Mouse (Mus musculus) lung, adult 2 months (tissue): Measurements from ENCODE around the gene Stpg4. TPM values are rescaled to one million over a fixed set of nuclear protein-coding genes. Genes with fewer than 3 reads are reported as not detected.

Experiments
- DNase-seq: peaks from one replicate; pipeline ENCODE4 v3.0.0; 2022
- H3K4me1 ChIP-seq: fragments of 200-500 bp; 2 replicates; pipeline ENCODE4 v1.6.1; 2011; ENCODE audit warnings: low read length; ENCODE audit not compliant: control insufficient read depth, insufficient read depth
- H3K4me3 ChIP-seq: fragments of 200-500 bp; replicated peaks from 2 replicates; pipeline ENCODE3; 2011; ENCODE audit warnings: low read depth, mild to moderate bottlenecking, control low read depth, low read length; ENCODE audit errors: extremely low read depth
- CTCF ChIP-seq: fragments of 200-500 bp; IDR thresholded peaks from 2 replicates; pipeline ENCODE4 v1.5.1; 2011; ENCODE audit warnings: mild to moderate bottlenecking, low read length, control low read depth; ENCODE audit not compliant: insufficient read depth
- POLR2A ChIP-seq: fragments of 200-500 bp; IDR thresholded peaks from 2 replicates; pipeline ENCODE4 v1.6.1; 2011; ENCODE audit warnings: low read depth, mild to moderate bottlenecking, control low read depth, low read length, borderline replicate concordance; ENCODE audit errors: extremely low read depth
- WGBS: fragments of 180-500 bp; shearing (Covaris S2); methylation state at CpG from one replicate; pipeline ENCODE4 v1.1.7; 2018; 5-methylcytosine and 5-hydroxymethylcytosine counted together
- polyA plus RNA-seq: library from polyadenylated mRNA; depleted of rRNA; stranded (reverse); fragments of >200 nt; gene quantifications from 2 replicates; pipeline ENCODE4 v1.2.3, GENCODE M21; 2012; rRNA removed

The Stpg4 gene
- not detected in 2 replicates for polyA plus RNA-seq

- WGBS = 64% methylated on average over 24 of the region's 24 CpGs
- H3K4me3 ChIP-seq = no peak within 1 kb of the TSS
- no peak for DNase-seq
- TF ChIP-seq POLR2A (no peak), CTCF (no peak)
- no peaks in the 10 kb centered on the region for H3K4me1 ChIP-seq
Observed at GRCm38 (mm10) chr17:87427511-87427910, at the start of gene Stpg4. Gene Stpg4, minus strand, starts transcription at chr17:87427741.

- WGBS = 50% methylated on average over 8 of the region's 8 CpGs
Observed at GRCm38 (mm10) chr17:87475356-87475755, 47.8 kb upstream of the Stpg4 start.

GRCm38 (mm10) chr17:87474501-87474795, 46.9 kb upstream of the Stpg4 start:
- Histone ChIP-seq H3K4me3 (peak overlapping the region; percentile 13), H3K4me1 (peaks cover 11% of the 10 kb centered on the region)
- TF ChIP-seq POLR2A = no peak
- no peak for TF ChIP-seq CTCF
- no peak for DNase-seq
- WGBS = 4% methylated on average over 7 of the region's 7 CpGs

More at GRCm38 (mm10) chr17:87475356-87475755, 47.8 kb upstream of the Stpg4 start:
- no peak for TF ChIP-seq CTCF
- no peak for TF ChIP-seq POLR2A
- Histone ChIP-seq H3K4me1 (peaks cover 11% of the 10 kb centered on the region), H3K4me3 (no peak overlapping the region)
- DNase-seq = no peak

DNA sequence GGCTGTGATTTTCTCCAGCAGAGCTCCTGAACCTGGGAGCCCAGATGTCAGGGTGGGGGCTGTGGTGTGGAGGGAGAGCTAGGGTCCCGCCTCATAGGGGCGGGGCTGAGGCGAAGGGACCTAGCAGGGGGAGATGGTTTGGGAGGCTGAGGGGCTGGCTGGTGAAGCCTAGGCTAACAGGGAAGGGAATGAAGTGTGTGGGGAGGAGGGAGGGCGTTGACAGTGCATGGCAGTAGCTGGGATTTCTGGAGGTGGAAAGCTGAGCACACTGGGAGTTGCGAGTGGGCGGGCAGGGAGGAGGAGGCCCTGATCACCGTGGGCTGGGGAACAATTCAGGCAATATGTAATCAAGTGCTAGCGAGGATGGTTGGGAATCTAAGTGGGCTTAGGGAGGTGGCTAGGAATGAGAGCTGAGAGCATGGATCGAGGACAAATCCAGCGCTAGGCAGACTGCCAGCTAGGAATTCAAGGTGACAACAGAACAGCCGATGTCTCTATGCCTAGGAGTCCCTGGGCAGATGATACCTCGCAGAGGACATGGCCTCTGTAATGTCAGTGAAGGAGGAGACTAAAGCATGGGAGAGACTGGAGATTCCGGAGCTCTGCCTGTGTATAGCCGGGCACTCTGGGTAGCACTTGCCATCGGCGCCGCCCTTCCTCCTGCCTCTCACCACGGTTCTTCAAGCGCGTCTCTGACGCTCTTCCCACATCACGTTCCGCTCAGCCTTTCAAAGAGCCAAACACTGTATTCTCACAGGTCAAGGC, 46.4 kb upstream of the Stpg4 start:
- Histone ChIP-seq H3K4me3 (peak overlapping the region; percentile 49), H3K4me1 (peaks cover 11% of the 10 kb centered on the region)
- 2% methylated on average over 23 of the region's 23 CpGs for WGBS
- TF ChIP-seq CTCF (no peak), POLR2A (peak; percentile 43; the same call in 1 of the 2 replicates)
- DNase-seq = peak; percentile 64

GRCm38 (mm10) chr17:87473441-87473735, 45.8 kb upstream of the Stpg4 start:
- Histone ChIP-seq H3K4me1 (peaks cover 8% of the 10 kb centered on the region), H3K4me3 (peak overlapping the region; percentile 49)
- no peak for DNase-seq
- 12% methylated on average over 9 of the region's 9 CpGs for WGBS
- no peak for TF ChIP-seq CTCF
- no peak for TF ChIP-seq POLR2A

DNA sequence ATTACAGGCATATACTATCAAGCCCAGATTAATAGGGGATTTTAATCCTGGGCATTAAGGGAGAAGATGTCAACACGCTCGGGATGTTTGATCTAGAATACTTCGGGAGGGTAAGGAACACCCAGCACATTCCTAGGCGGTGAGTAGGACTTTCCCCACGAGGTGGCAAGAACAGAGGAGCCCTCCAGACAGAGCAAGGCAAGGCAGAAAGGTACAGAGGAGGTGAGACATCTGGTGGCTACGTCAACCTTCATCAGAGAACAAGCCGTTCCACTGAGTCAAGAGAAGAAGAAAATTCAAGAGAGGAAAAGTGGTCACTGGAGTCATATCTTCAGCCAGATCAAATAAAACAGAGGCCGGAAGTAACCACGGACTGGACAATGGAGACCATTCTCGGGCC, 45.3 kb upstream of the Stpg4 start:
- 0 out of 2 replicates have a peak, but pooled peaks have one; percentile 9 for TF ChIP-seq CTCF
- no peak for TF ChIP-seq POLR2A
- peak; percentile 40 for DNase-seq
- 17% methylated on average over 10 of the region's 10 CpGs for WGBS
- Histone ChIP-seq H3K4me3 (no peak overlapping the region), H3K4me1 (peaks cover 8% of the 10 kb centered on the region)

GRCm38 (mm10) chr17:87471661-87472060, 44.1 kb upstream of the Stpg4 start:
- TF ChIP-seq CTCF (no peak), POLR2A (no peak)
- 93% methylated on average over 6 of the region's 6 CpGs for WGBS
- DNase-seq = no peak
- Histone ChIP-seq H3K4me3 (no peak overlapping the region), H3K4me1 (peaks cover 8% of the 10 kb centered on the region)

DNA sequence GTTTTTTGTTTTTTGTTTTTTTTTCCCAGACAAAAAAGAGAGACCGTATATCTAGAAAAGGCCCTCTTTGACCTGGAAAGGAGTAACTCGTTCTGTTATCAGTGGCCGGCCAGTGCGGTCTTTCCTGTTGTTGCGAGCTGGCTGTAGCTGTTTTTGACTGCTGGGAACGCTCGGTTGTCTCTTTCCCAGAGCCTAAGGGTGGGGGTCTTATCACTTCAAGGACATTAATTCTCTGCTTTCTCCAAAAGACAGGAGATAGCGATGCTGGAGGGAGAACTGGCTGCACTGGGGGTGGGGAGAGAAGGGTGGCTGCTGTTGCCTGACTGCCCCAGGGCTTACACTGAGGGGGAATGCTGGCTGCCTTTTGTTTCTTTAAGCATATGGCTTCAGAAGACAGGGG, 43.3 kb upstream of the Stpg4 start:
- peaks cover 8% of the 10 kb centered on the region for H3K4me1 ChIP-seq
- TF ChIP-seq POLR2A (no peak), CTCF (no peak)
- no peak for DNase-seq
- no peak overlapping the region for H3K4me3 ChIP-seq
- 75% methylated on average over 8 of the region's 8 CpGs for WGBS

- 69% methylated on average over 8 of the region's 8 CpGs for WGBS
- TF ChIP-seq POLR2A (no peak), CTCF (no peak)
- peaks cover 8% of the 10 kb centered on the region for H3K4me1 ChIP-seq
- H3K4me3 ChIP-seq = no peak overlapping the region
- DNase-seq = no peak
Observed at GRCm38 (mm10) chr17:87470282-87470681, 42.7 kb upstream of the Stpg4 start.

DNA sequence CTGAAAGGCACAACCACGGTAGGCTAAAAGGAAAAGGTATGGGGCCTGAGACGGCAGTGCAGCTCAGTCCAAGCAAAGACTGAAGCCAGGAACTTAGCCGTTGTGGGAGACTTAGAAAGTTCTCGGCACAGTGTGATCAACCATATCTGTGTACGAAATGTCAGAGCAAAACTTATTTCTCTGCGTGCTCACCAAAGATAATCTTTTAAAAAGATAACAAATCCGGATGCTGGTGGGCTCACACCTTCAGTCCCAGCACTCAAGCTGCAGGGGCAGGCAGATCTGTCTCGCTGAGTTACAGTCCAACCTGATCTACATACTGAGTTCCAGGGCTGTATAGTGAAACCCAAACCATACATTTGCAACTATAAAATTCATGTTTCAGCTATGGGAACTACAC, 41.9 kb upstream of the Stpg4 start:
- no peak for DNase-seq
- TF ChIP-seq POLR2A = no peak
- TF ChIP-seq CTCF = no peak

More for the DNA sequence above, 41.9 kb upstream of the Stpg4 start:
- H3K4me3 ChIP-seq = no peak overlapping the region
- H3K4me1 ChIP-seq = peaks cover 6% of the 10 kb centered on the region
- 78% methylated on average over 8 of the region's 8 CpGs for WGBS
